19 mouse cellular contexts compared by ENCODE assay signal in genomic region chrX:160496473-160496872, GRCm38 (mm10). TPM values are rescaled to one million over a fixed set of nuclear protein-coding genes. Genes with fewer than 3 reads are reported as not detected.
A peak's percentile ranks its signal among the peaks of the same experiment; 100 is the strongest.
DNase-seq lines count a peak whose midpoint lies in the region; ATAC-seq and TF ChIP-seq lines count a peak whose summit lies in the region.
"Had no signal": no experiment of that assay in that cellular context is flagged by ENCODE, and none has a peak within 500 bp of the region (broad histone marks: within the 10 kb centered on the region; RNA-seq: fewer than 3 reads in every experiment).

No protein-coding gene starts in this region.

- H3K9me3 ChIP-seq in G1E (replicated peaks) = no peaks in the 10 kb centered on the region
- no peaks in the 10 kb centered on the region for H3K9me3 ChIP-seq in liver, embryonic 14.5 days (ENCODE audit: control insufficient read depth, low read length)
- H3K9me3 ChIP-seq: embryonic facial prominence, embryonic 12.5 days; forebrain, embryonic 15.5 days; heart, embryonic 10.5 days; hindbrain, embryonic 15.5 days had no signal

- TF ChIP-seq CTCF in G1E (IDR thresholded peaks at IDR 0.05; ENCODE audit: low read depth, low read length) = no peak
- no peak for TF ChIP-seq CTCF in liver, embryonic 14.5 days (IDR thresholded peaks at IDR 0.05; ENCODE audit: low read depth)

- H3K27me3 ChIP-seq in G1E (ENCODE audit: insufficient read depth, low read length) = no peaks in the 10 kb centered on the region
- H3K27me3 ChIP-seq in liver, embryonic 14.5 days (ENCODE audit: control insufficient read depth, insufficient read depth, low read length) = no peaks in the 10 kb centered on the region

- no peak overlapping the region; the same call in 1 of the 2 replicates for H3K4me3 ChIP-seq in G1E (ENCODE audit: low read depth, low read length)
- no peak overlapping the region for H3K4me3 ChIP-seq in liver, embryonic 14.5 days (ENCODE audit: insufficient read depth in 1 of 2, low read depth in 2 of 2, low read length in 2 of 2)
- H3K4me3 ChIP-seq: embryonic facial prominence, embryonic 12.5 days; forebrain, embryonic 15.5 days; heart, embryonic 10.5 days; hindbrain, embryonic 15.5 days had no signal

- TF ChIP-seq EP300 in liver, embryonic 14.5 days (IDR thresholded peaks at IDR 0.05; ENCODE audit: low read depth) = peak; percentile 56; the same call in 1 of the 2 replicates

- ATAC-seq in G1E (ENCODE audit: extremely low read depth, insufficient number of reproducible peaks, low FRiP score, poor library complexity, severe bottlenecking) = peak; percentile 71
- ATAC-seq in liver, embryonic 14.5 days (ENCODE audit: insufficient read depth) = peak; percentile 57; the same call in 1 of the 2 replicates
- ATAC-seq in megakaryocyte-erythroid progenitor cell, adult 5-6 weeks (replicated peaks; ENCODE audit: low FRiP score, low TSS enrichment, poor library complexity, severe bottlenecking) = peak; percentile 76
- ATAC-seq in CD4-positive, CD25-positive, alpha-beta regulatory T cell, adult 4 months = no peak
- ATAC-seq: forebrain, embryonic 15.5 days; inflammation-experienced regulatory T-cells, adult 6 months had no signal

- no peak overlapping the region for H3K27ac ChIP-seq in liver, embryonic 14.5 days
- H3K27ac ChIP-seq: embryonic facial prominence, embryonic 12.5 days; forebrain, embryonic 15.5 days; heart, embryonic 10.5 days; hindbrain, embryonic 15.5 days had no signal

- H3K9ac ChIP-seq in liver, embryonic 14.5 days (replicated peaks) = no peak overlapping the region
- H3K9ac ChIP-seq: embryonic facial prominence, embryonic 12.5 days; forebrain, embryonic 15.5 days; hindbrain, embryonic 15.5 days had no signal

- peaks cover 34% of the 10 kb centered on the region for H3K4me1 ChIP-seq in G1E (ENCODE audit: insufficient read depth, low read depth, low read length)
- peaks cover 0 to 5% of the 10 kb centered on the region in 2 experiments; a peak in 2 of 4 replicates for H3K4me1 ChIP-seq in liver, embryonic 14.5 days (replicated peaks; ENCODE audit: control insufficient read depth in 2 of 2, insufficient read depth in 2 of 2, low read length in 1 of 2)
- H3K4me1 ChIP-seq: embryonic facial prominence, embryonic 12.5 days; forebrain, embryonic 15.5 days; heart, embryonic 10.5 days; hindbrain, embryonic 15.5 days had no signal

- no peak for DNase-seq in G1E (ENCODE audit: low spot score)
- DNase-seq in c-Kit-positive CD71-positive TER-119-positive erythroid progenitor cells, embryonic 14.5 days (ENCODE audit: low spot score) = peak; percentile 20
- no peak for DNase-seq in liver, embryonic 14.5 days (ENCODE audit: low read depth in 3 of 3, low spot score in 3 of 3)
- no peak for DNase-seq in spleen, adult 12 weeks (ENCODE audit: low spot score)
- DNase-seq in left cerebral cortex, adult 18-20 months (ENCODE audit: low spot score in 2 of 2) = no peak
- DNase-seq: adrenal gland, adult 2 months; adrenal gland, postnatal 25 days; cerebellum, adult 2 months; cerebellum, postnatal 10 days; gastrocnemius, postnatal 10 days; heart, adult 18-20 months; heart, postnatal 10 days had no signal

- H3K4me2 ChIP-seq in liver, embryonic 14.5 days (ENCODE audit: low read depth) = peak overlapping the region; percentile 37; the same call in 1 of the 2 replicates
- H3K4me2 ChIP-seq: embryonic facial prominence, embryonic 12.5 days; forebrain, embryonic 15.5 days; hindbrain, embryonic 15.5 days had no signal

- 22% methylated on average over 5 of the region's 5 CpGs for WGBS in liver, embryonic 14.5 days (ENCODE audit: insufficient replicate concordance)

- H3K36me3 ChIP-seq in G1E (replicated peaks) = no peaks in the 10 kb centered on the region
- H3K36me3 ChIP-seq in liver, embryonic 14.5 days (replicated peaks; ENCODE audit: control insufficient read depth, insufficient read depth, low read depth) = no peaks in the 10 kb centered on the region
- H3K36me3 ChIP-seq: embryonic facial prominence, embryonic 12.5 days; forebrain, embryonic 15.5 days; heart, embryonic 10.5 days; hindbrain, embryonic 15.5 days had no signal

RNA-seq across cellular contexts. Expression of gene Phka2, which starts 5.5 kb away (rescaled TPM):
- total RNA-seq in G1E (2014; fragmentation: Nextera tagmentation) (47.7 and 53.1 TPM in 2 replicates), G1E (2017) (20.9 and 21.1 TPM in 2 replicates)
- polyA plus RNA-seq in G1E (2012) = 6.9 and 7.3 TPM in 2 replicates
- 8.0 and 10.0 TPM in 2 replicates for polyA plus RNA-seq in liver, embryonic 14.5 days (2012; rRNA removed)
- polyA plus RNA-seq in liver, embryonic 14.5 days (2014; fragmentation: Nextera tagmentation; extraction: Ambion mirVana) = 8.7 and 12.0 TPM in 2 replicates
- 46.3 and 60.7 TPM in 2 replicates for total RNA-seq in megakaryocyte-erythroid progenitor cell, adult 5-6 weeks (2014; fragmentation: Nextera tagmentation)
- 30.5 and 32.0 TPM in 2 replicates for total RNA-seq in megakaryocyte-erythroid progenitor cell, adult 5-6 weeks (2017)
- 10 to 100 TPM; 31.1 to 38.2 TPM for total RNA-seq in left cerebral cortex, adult 18-20 months (2021)
- 1 to 10 TPM; 4.3 to 9.9 TPM for polyA plus RNA-seq in CD4-positive, CD25-positive, alpha-beta regulatory T cell, adult 4 months (2017; shearing (Covaris generic))
